Comparison of ENCODE assay signal across 15 mouse cellular contexts in the genomic region with DNA sequence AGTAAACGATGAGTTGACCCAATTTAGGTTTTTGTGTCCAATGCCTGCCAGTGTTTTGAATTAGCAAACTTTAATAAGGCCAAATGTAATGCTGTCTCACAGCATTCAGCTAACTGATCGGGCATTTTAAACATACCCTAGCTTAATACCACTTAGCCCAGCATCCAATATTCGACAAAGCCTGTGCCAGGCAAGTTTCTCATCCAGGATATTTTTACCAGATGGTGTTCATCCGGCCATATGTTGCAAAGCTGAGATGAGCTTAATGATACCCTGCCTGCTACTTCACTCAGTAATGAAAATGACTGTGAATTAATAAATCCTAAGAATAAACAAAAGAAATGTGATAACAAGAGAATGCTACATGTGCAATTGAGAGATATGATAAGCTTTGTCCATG.
DNase-seq lines count a peak whose midpoint lies in the region; ATAC-seq lines count a peak whose summit lies in the region.
"Had no signal": no experiment of that assay in that cellular context is flagged by ENCODE, and none has a peak within 500 bp of the region (broad histone marks: within the 10 kb centered on the region; RNA-seq: fewer than 3 reads in every experiment).

No protein-coding gene starts in this region.

- no peak overlapping the region for H3K27ac ChIP-seq in forebrain, embryonic 13.5 days
- H3K27ac ChIP-seq in forebrain, embryonic 11.5 days (ENCODE audit: low read depth, low read length): no peak overlapping the region
- no peak overlapping the region for H3K27ac ChIP-seq in forebrain, embryonic 15.5 days (replicated peaks)
- H3K27ac ChIP-seq: embryonic facial prominence, embryonic 10.5 days; neural tube, embryonic 13.5 days had no signal

- no peak overlapping the region for H3K4me3 ChIP-seq in forebrain, embryonic 13.5 days
- no peak overlapping the region for H3K4me3 ChIP-seq in forebrain, embryonic 11.5 days (ENCODE audit: low read depth, low read length)
- no peak overlapping the region for H3K4me3 ChIP-seq in forebrain, embryonic 15.5 days
- H3K4me3 ChIP-seq: embryonic facial prominence, embryonic 10.5 days; neural tube, embryonic 13.5 days had no signal

- H3K27me3 ChIP-seq in forebrain, embryonic 13.5 days: no peaks in the 10 kb centered on the region
- no peaks in the 10 kb centered on the region for H3K27me3 ChIP-seq in forebrain, embryonic 11.5 days (ENCODE audit: control insufficient read depth, insufficient read depth, low read length)
- no peaks in the 10 kb centered on the region for H3K27me3 ChIP-seq in forebrain, embryonic 15.5 days
- H3K27me3 ChIP-seq: neural tube, embryonic 13.5 days had no signal

- H3K4me2 ChIP-seq in forebrain, embryonic 13.5 days: no peak overlapping the region
- no peak overlapping the region for H3K4me2 ChIP-seq in forebrain, embryonic 11.5 days (ENCODE audit: low read depth, low read length, severe bottlenecking)
- no peak overlapping the region for H3K4me2 ChIP-seq in forebrain, embryonic 15.5 days (replicated peaks)
- H3K4me2 ChIP-seq: neural tube, embryonic 13.5 days had no signal

- no peak overlapping the region for H3K9ac ChIP-seq in forebrain, embryonic 13.5 days
- no peak overlapping the region for H3K9ac ChIP-seq in forebrain, embryonic 11.5 days (ENCODE audit: low read length)
- H3K9ac ChIP-seq in forebrain, embryonic 15.5 days (replicated peaks): no peak overlapping the region
- H3K9ac ChIP-seq: neural tube, embryonic 13.5 days had no signal

- no peak for DNase-seq in forebrain, embryonic 11.5 days (ENCODE audit: low spot score)
- DNase-seq in right cerebral cortex, adult 18-20 months: peak; percentile 12
- DNase-seq in right cerebral cortex, postnatal 14 days: no peak
- peak; percentile 13 for DNase-seq in right cerebral cortex, postnatal 25 days
- DNase-seq in urinary bladder, postnatal 25 days (ENCODE audit: low spot score): no peak
- no peak for DNase-seq in yolk sac, embryonic 10.5 days (ENCODE audit: low spot score)
- DNase-seq: heart, adult 11 months; kidney, adult 18-20 months; midbrain, embryonic 14.5 days; thymus, adult 18-20 months had no signal

- 66% methylated on average over 4 of the region's 4 CpGs for WGBS in forebrain, embryonic 13.5 days
- 89% methylated on average over 4 of the region's 4 CpGs for WGBS in forebrain, embryonic 11.5 days
- 55% methylated on average over 4 of the region's 4 CpGs for WGBS in forebrain, embryonic 15.5 days

- H3K9me3 ChIP-seq in forebrain, embryonic 13.5 days (replicated peaks): no peaks in the 10 kb centered on the region
- H3K9me3 ChIP-seq in forebrain, embryonic 11.5 days (ENCODE audit: control insufficient read depth, low read length): no peaks in the 10 kb centered on the region
- H3K9me3 ChIP-seq in forebrain, embryonic 15.5 days: no peaks in the 10 kb centered on the region
- H3K9me3 ChIP-seq: embryonic facial prominence, embryonic 10.5 days; neural tube, embryonic 13.5 days had no signal

- H3K4me1 ChIP-seq in forebrain, embryonic 13.5 days: no peaks in the 10 kb centered on the region
- H3K4me1 ChIP-seq in forebrain, embryonic 11.5 days (replicated peaks; ENCODE audit: control insufficient read depth, insufficient read depth, low read length): no peaks in the 10 kb centered on the region
- no peaks in the 10 kb centered on the region for H3K4me1 ChIP-seq in forebrain, embryonic 15.5 days
- H3K4me1 ChIP-seq: embryonic facial prominence, embryonic 10.5 days; neural tube, embryonic 13.5 days had no signal

- ATAC-seq in forebrain, embryonic 13.5 days: peak; percentile 90
- no peak for ATAC-seq in forebrain, embryonic 11.5 days (replicated peaks; ENCODE audit: low FRiP score)
- peak; percentile 85 for ATAC-seq in forebrain, embryonic 15.5 days (replicated peaks)
- ATAC-seq: lung, postnatal 0 days had no signal

- no peaks in the 10 kb centered on the region for H3K36me3 ChIP-seq in forebrain, embryonic 13.5 days (ENCODE audit: poor library complexity, severe bottlenecking)
- no peaks in the 10 kb centered on the region for H3K36me3 ChIP-seq in forebrain, embryonic 11.5 days (ENCODE audit: control insufficient read depth, insufficient read depth, low read length)
- no peaks in the 10 kb centered on the region for H3K36me3 ChIP-seq in forebrain, embryonic 15.5 days
- H3K36me3 ChIP-seq: embryonic facial prominence, embryonic 10.5 days; neural tube, embryonic 13.5 days had no signal

Comparison
In these comparisons a context has a peak if more than half of its experiments do, and no peak if none do; other contexts are left out.
1. DNase-seq: peak in right cerebral cortex, adult 18-20 months (single experiment) and right cerebral cortex, postnatal 25 days (single experiment); none in forebrain, embryonic 11.5 days (single experiment), right cerebral cortex, postnatal 14 days (single experiment), urinary bladder, postnatal 25 days (single experiment) and yolk sac, embryonic 10.5 days (single experiment).